Mouse (Mus musculus) heart, embryonic 11.5 days (tissue): ENCODE results near the gene 9430015G10Rik. TPM values are rescaled to one million over a fixed set of nuclear protein-coding genes. Genes with fewer than 3 reads are reported as not detected.

Source experiments
- ATAC-seq: fragments of 200-750 bp; cut with Nextera tagmentation; replicated peaks from 2 replicates; pipeline ENCODE4 v1.8.0; 2017; ENCODE audit warnings: moderate library complexity; ENCODE audit not compliant: insufficient number of reproducible peaks, low FRiP score, low TSS enrichment
- H3K27ac ChIP-seq: fragments of 300-500 bp; sonication (generic); 2 replicates; pipeline ENCODE4 v1.5.1; 2014; ENCODE audit warnings: mild to moderate bottlenecking, low read depth, low read length
- H3K27me3 ChIP-seq: fragments of 300-500 bp; sonication (generic); 2 replicates; pipeline ENCODE4 v1.6.1; 2014; ENCODE audit warnings: mild to moderate bottlenecking, low read length, mixed read lengths; ENCODE audit not compliant: control insufficient read depth, insufficient read depth
- H3K36me3 ChIP-seq: fragments of 300-500 bp; sonication (generic); 2 replicates; pipeline ENCODE4 v1.6.1; 2014; ENCODE audit warnings: mild to moderate bottlenecking, low read length, moderate library complexity, mixed read lengths; ENCODE audit not compliant: control insufficient read depth, insufficient read depth
- H3K4me1 ChIP-seq: fragments of 300-500 bp; sonication (generic); 2 replicates; pipeline ENCODE4 v1.6.1; 2014; ENCODE audit warnings: low read length; ENCODE audit not compliant: control insufficient read depth, insufficient read depth
- H3K4me2 ChIP-seq: fragments of 300-500 bp; sonication (generic); 2 replicates; pipeline ENCODE4 v1.6.1; 2014; ENCODE audit warnings: mild to moderate bottlenecking, moderate library complexity
- H3K4me3 ChIP-seq: fragments of 300-500 bp; sonication (generic); 2 replicates; pipeline ENCODE4 v1.5.1; 2014; ENCODE audit warnings: low read depth, low read length
- H3K9ac ChIP-seq: fragments of 300-500 bp; sonication (generic); 2 replicates; pipeline ENCODE4 v1.6.1; 2014; ENCODE audit warnings: mild to moderate bottlenecking, low read depth, low read length, moderate library complexity
- H3K9me3 ChIP-seq: fragments of 300-500 bp; sonication (generic); replicated peaks from 2 replicates; pipeline ENCODE4 v1.6.1; 2016; ENCODE audit warnings: low read length; ENCODE audit not compliant: control insufficient read depth
- WGBS: fragments of 180-500 bp; shearing (Covaris S2); extraction: QIAGEN DNeasy Blood & Tissue Kit; methylation state at CpG from one replicate; pipeline ENCODE4 v1.1.7; 2014; ENCODE audit not compliant: insufficient replicate concordance; 5-methylcytosine and 5-hydroxymethylcytosine counted together
- polyA plus RNA-seq: library from polyadenylated mRNA; unstranded; fragments of >200 nt; fragmentation: Nextera tagmentation; extraction: Ambion mirVana; gene quantifications from 2 replicates; pipeline ENCODE4 v1.2.1, GENCODE M21; 2014

Gene 9430015G10Rik
- polyA plus RNA-seq, 1 experiment from 2014 or later: 23.6 TPM

DNA sequence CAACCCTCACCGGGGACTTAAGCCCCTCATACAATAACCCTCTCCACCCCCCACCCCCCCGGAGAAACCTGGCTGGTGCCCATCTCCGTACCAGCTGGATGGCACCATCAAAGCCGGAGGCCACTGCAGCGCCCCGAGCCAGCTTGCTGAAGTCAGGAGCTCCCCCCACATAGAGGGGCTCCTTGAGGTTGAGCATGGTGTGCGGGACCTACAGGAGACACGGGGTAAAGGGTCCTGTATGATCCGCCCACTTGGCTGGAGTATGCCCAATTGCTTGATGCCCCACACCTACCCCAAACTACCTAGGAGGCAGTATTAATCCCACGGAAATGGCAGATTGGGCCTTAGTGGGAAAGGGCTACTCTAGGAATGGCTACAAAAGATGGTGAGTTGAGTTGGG is 59.3 kb downstream of the 9430015G10Rik start:
- no peaks in the 10 kb centered on the region for H3K4me1 ChIP-seq
- H3K9me3 ChIP-seq: no peaks in the 10 kb centered on the region
- no peak overlapping the region for H3K4me3 ChIP-seq
- H3K4me2 ChIP-seq: no peak overlapping the region
- 96% methylated on average over 10 of the region's 10 CpGs for WGBS
- H3K9ac ChIP-seq: no peak overlapping the region
- no peaks in the 10 kb centered on the region for H3K27me3 ChIP-seq
- H3K27ac ChIP-seq: no peak overlapping the region
- no peak for ATAC-seq
- H3K36me3 ChIP-seq: peaks cover 76% of the 10 kb centered on the region

DNA sequence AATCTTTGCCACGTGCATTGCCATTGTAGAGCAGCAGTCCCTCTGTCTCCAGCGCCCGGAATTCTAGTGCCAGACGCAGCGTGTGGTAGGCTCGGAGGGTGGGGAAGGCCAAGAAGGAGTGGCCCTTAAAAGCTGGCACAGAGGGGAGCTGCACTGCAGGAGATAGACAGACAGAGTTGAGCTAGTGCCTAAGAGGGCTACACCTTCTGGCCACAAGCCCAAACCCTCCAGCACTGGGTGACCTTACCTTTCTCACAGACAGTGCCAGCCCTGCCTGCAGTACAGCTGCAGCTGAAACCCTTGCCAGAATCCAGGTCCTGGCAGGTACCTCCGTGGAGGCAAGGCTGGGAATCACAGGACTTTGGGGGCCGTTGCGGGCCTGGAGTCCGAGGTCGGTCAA is 62.0 kb downstream of the 9430015G10Rik start:
- H3K4me2 ChIP-seq: no peak overlapping the region
- no peak overlapping the region for H3K27ac ChIP-seq
- H3K9ac ChIP-seq: no peak overlapping the region
- ATAC-seq: no peak
- no peaks in the 10 kb centered on the region for H3K4me1 ChIP-seq
- H3K27me3 ChIP-seq: no peaks in the 10 kb centered on the region
- H3K36me3 ChIP-seq: peaks cover 70% of the 10 kb centered on the region
- H3K4me3 ChIP-seq: no peak overlapping the region
- 97% methylated on average over 11 of the region's 11 CpGs for WGBS
- no peaks in the 10 kb centered on the region for H3K9me3 ChIP-seq

Other genes with a start within 250 kb of the 9430015G10Rik start
- gene Tas1r3, start 246.6 kb upstream of the 9430015G10Rik start, polyA plus RNA-seq: 0.11 and 0.18 TPM in 2 replicates
- 12.2 and 12.8 TPM in 2 replicates for gene Cptp, start 240.5 kb upstream of the 9430015G10Rik start, polyA plus RNA-seq
- gene Ints11, start 240.4 kb upstream of the 9430015G10Rik start, polyA plus RNA-seq: 40.7 and 45.6 TPM in 2 replicates
- 30.6 and 32.9 TPM in 2 replicates for gene Pusl1, start 218.2 kb upstream of the 9430015G10Rik start, polyA plus RNA-seq
- 9.2 and 10.2 TPM in 2 replicates for gene Acap3, start 218.2 kb upstream of the 9430015G10Rik start, polyA plus RNA-seq
- 89.5 and 91.6 TPM in 2 replicates for gene Ube2j2, start 166.2 kb upstream of the 9430015G10Rik start, polyA plus RNA-seq
- gene C1qtnf12, start 147.7 kb upstream of the 9430015G10Rik start, polyA plus RNA-seq: 24.6 and 26.9 TPM in 2 replicates
- 10.1 and 11.6 TPM in 2 replicates for gene B3galt6, start 117.3 kb upstream of the 9430015G10Rik start, polyA plus RNA-seq
- 138 and 147 TPM in 2 replicates for gene Sdf4, start 117.1 kb upstream of the 9430015G10Rik start, polyA plus RNA-seq
- 0.21 and 0.37 TPM in 2 replicates for gene Tnfrsf4, start 96.1 kb upstream of the 9430015G10Rik start, polyA plus RNA-seq
- gene Tnfrsf18, start 83.8 kb upstream of the 9430015G10Rik start, polyA plus RNA-seq: 1.3 and 1.7 TPM in 2 replicates
- 0.36 TPM in 1 of 2 replicates, not detected in the other for gene Ttll10, start 50.6 kb upstream of the 9430015G10Rik start, polyA plus RNA-seq
- 0.10 TPM in 1 of 2 replicates, not detected in the other for gene Rnf223, start 20.5 kb downstream of the 9430015G10Rik start, polyA plus RNA-seq
- 36.7 and 44.8 TPM in 2 replicates for gene Agrn, start 87.5 kb downstream of the 9430015G10Rik start, polyA plus RNA-seq
- gene Isg15, start 90.8 kb downstream of the 9430015G10Rik start, polyA plus RNA-seq: 0.29 and 0.41 TPM in 2 replicates
- gene AW011738, start 93.3 kb downstream of the 9430015G10Rik start, polyA plus RNA-seq: 0.70 and 1.0 TPM in 2 replicates
- 0.58 and 0.72 TPM in 2 replicates for gene Perm1, start 105.9 kb downstream of the 9430015G10Rik start, polyA plus RNA-seq
- 8.7 and 12.2 TPM in 2 replicates for gene Plekhn1, start 124.9 kb downstream of the 9430015G10Rik start, polyA plus RNA-seq
- gene Noc2l, start 126.0 kb downstream of the 9430015G10Rik start, polyA plus RNA-seq: 47.8 and 50.4 TPM in 2 replicates
- 4.3 TPM in 2 replicates for gene Samd11, start 145.7 kb downstream of the 9430015G10Rik start, polyA plus RNA-seq
- gene Vmn2r-ps159, start 221.1 kb downstream of the 9430015G10Rik start, polyA plus RNA-seq: not detected in 2 replicates